Mouse (Mus musculus) midbrain, embryonic 14.5 days (tissue): ENCODE results near the gene Tnfrsf25. TPM values are rescaled to one million over a fixed set of nuclear protein-coding genes. Genes with fewer than 3 reads are reported as not detected.

Experiments
- ATAC-seq: fragments of 200-750 bp; cut with Nextera tagmentation; 2 replicates; pipeline ENCODE4 v1.8.0; 2017; ENCODE audit warnings: moderate number of reproducible peaks, moderate library complexity; ENCODE audit not compliant: low FRiP score, low TSS enrichment
- DNase-seq: peaks from one replicate; pipeline ENCODE4 v3.0.0-alpha.2; 2015
- H3K27ac ChIP-seq: fragments of 300-500 bp; sonication (generic); replicated peaks from 2 replicates; pipeline ENCODE4 v1.5.1; 2014; ENCODE audit warnings: mild to moderate bottlenecking, low read depth, low read length, moderate library complexity
- H3K27me3 ChIP-seq: fragments of 300-500 bp; sonication (generic); 2 replicates; pipeline ENCODE4 v1.6.1; 2014; ENCODE audit warnings: low read length, control low read depth, mixed read lengths; ENCODE audit not compliant: control insufficient read depth, insufficient read depth
- H3K36me3 ChIP-seq: fragments of 300-500 bp; sonication (generic); 2 replicates; pipeline ENCODE4 v1.6.1; 2014; ENCODE audit warnings: low read length, control low read depth; ENCODE audit not compliant: control insufficient read depth, insufficient read depth
- H3K4me1 ChIP-seq: fragments of 300-500 bp; sonication (generic); 2 replicates; pipeline ENCODE4 v1.6.1; 2014; ENCODE audit warnings: mild to moderate bottlenecking, antibody characterized with exemption, low read length, control low read depth; ENCODE audit not compliant: control insufficient read depth, insufficient read depth
- H3K4me2 ChIP-seq: fragments of 300-500 bp; sonication (generic); 2 replicates; pipeline ENCODE4 v1.6.1; 2014; ENCODE audit warnings: mild to moderate bottlenecking, low read length, moderate library complexity
- H3K4me3 ChIP-seq: fragments of 300-500 bp; sonication (generic); replicated peaks from 2 replicates; pipeline ENCODE4 v1.5.1; 2014; ENCODE audit warnings: low read depth, low read length
- H3K9ac ChIP-seq: fragments of 300-500 bp; sonication (generic); replicated peaks from 2 replicates; pipeline ENCODE4 v1.6.1; 2014; ENCODE audit warnings: mild to moderate bottlenecking, low read length, moderate library complexity
- H3K9me3 ChIP-seq: fragments of 300-500 bp; sonication (generic); 2 replicates; pipeline ENCODE4 v1.6.1; 2016; ENCODE audit warnings: low read length, control low read depth, mixed read lengths; ENCODE audit not compliant: control insufficient read depth
- WGBS: fragments of 180-500 bp; shearing (Covaris S2); extraction: QIAGEN DNeasy Blood & Tissue Kit; methylation state at CpG from one replicate; pipeline ENCODE4 v1.1.7; 2014; 5-methylcytosine and 5-hydroxymethylcytosine counted together
- polyA plus RNA-seq: library from polyadenylated mRNA; unstranded; fragments of >200 nt; fragmentation: Nextera tagmentation; extraction: Ambion mirVana; gene quantifications from 2 replicates; pipeline ENCODE4 v1.2.1, GENCODE M21; 2014

Gene Tnfrsf25
- polyA plus RNA-seq, 1 experiment from 2014 or later: 1.2 TPM

DNA sequence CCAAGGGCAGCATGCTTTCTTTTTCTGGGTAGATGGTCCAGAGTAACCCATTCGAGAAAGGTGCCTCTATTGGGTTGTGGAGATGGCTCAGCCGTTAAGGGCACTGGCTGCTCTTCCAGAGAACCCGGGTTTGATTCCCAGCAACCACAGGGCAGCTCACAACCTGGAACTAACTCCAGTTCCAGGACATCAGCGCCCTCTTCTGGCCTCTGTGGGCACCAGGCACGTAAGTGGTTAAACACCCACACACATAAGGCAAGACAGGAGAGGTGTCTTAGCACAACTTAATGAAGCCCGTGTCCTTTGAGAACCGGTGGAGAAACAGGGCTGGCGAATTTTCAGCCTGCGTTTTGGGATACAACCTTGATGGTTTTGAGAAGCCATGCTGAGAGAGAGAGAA, 41.2 kb upstream of the Tnfrsf25 start:
- DNase-seq: no peak
- Histone ChIP-seq H3K36me3 (no peaks in the 10 kb centered on the region), H3K4me2 (no peak overlapping the region), H3K27ac (no peak overlapping the region), H3K9ac (no peak overlapping the region), H3K27me3 (no peaks in the 10 kb centered on the region), H3K4me1 (peaks cover 6% of the 10 kb centered on the region), H3K4me3 (no peak overlapping the region), H3K9me3 (no peaks in the 10 kb centered on the region)
- 84% methylated on average over 9 of the region's 9 CpGs for WGBS
- no peak for ATAC-seq

DNA sequence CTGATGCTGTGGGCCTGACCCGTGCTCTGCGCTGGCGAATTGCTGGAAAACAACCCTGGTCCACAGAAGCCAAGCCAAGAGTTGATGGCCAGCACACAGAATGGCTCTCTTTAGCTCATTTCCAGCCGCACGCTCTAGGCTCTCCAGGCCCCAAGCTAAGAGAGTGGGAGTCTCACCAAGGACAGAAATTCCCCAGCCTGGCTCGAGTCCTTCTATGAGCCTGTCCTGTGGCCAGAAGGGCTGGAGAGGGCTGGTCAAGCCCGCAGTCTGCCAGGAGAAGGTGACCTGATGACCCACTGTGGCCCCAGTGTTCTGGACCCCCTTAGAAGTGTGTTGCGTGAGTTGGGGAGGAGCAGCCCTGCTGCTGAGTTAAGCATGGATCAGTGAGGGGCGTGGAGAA, 38.5 kb upstream of the Tnfrsf25 start:
- H3K4me1 ChIP-seq: peaks cover 6% of the 10 kb centered on the region
- no peak overlapping the region for H3K9ac ChIP-seq
- H3K4me3 ChIP-seq: no peak overlapping the region
- H3K36me3 ChIP-seq: no peaks in the 10 kb centered on the region
- ATAC-seq (no peak), DNase-seq (no peak)
- no peaks in the 10 kb centered on the region for H3K9me3 ChIP-seq
- H3K27me3 ChIP-seq: no peaks in the 10 kb centered on the region
- H3K27ac ChIP-seq: no peak overlapping the region
- no peak overlapping the region for H3K4me2 ChIP-seq
- 84% methylated on average over 9 of the region's 9 CpGs for WGBS

DNA sequence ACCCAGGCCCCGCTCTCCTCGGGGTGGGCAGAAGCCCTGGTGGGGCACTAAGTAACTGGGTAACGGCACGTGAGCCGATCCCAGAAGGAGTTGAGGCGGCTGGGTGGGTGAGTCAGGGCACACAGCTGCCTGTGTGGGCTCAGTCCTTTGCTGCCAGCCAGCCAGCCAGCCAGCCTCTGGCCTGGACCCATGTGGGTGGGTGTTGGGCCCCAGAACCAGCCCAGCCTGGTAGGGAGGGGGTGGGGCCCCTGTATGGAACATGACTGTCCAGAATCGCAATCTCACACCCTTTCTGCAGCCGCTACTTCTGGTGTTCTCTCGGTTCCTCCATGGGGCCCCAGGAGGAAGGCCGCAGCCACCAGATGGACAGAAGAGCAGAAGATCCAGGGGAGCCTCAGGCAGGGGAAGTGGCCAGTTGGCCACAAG, 37.6 kb upstream of the Tnfrsf25 start:
- no peaks in the 10 kb centered on the region for H3K36me3 ChIP-seq
- WGBS: 93% methylated on average over 10 of the region's 10 CpGs
- no peak overlapping the region for H3K4me2 ChIP-seq
- ATAC-seq (no peak), DNase-seq (no peak)
- H3K27ac ChIP-seq: no peak overlapping the region
- H3K9me3 ChIP-seq: no peaks in the 10 kb centered on the region
- no peak overlapping the region for H3K4me3 ChIP-seq
- H3K27me3 ChIP-seq: no peaks in the 10 kb centered on the region
- H3K9ac ChIP-seq: no peak overlapping the region
- H3K4me1 ChIP-seq: no peaks in the 10 kb centered on the region

DNA sequence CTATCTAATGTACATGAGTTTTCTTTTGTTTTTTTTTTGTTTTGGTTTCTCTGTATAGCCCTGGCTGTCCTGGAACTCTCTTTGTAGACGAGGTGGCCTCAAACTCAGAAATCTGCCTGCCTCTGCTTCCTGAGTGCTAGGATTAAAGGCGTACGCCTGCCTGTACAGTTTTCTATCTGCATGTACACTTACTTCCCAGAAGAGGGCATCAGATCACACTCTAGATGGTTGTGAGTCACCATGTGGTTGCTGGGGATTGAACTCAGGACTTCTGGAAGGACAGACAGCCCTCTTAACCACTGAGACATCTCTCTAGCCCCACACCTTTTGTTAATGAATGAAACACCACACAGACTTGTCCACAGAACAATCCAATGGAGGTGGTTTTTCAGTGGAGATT, 36.5 kb upstream of the Tnfrsf25 start:
- no peak overlapping the region for H3K9ac ChIP-seq
- no peak overlapping the region for H3K4me3 ChIP-seq
- no peaks in the 10 kb centered on the region for H3K9me3 ChIP-seq
- no peaks in the 10 kb centered on the region for H3K36me3 ChIP-seq
- no peaks in the 10 kb centered on the region for H3K27me3 ChIP-seq
- DNase-seq (no peak), ATAC-seq (no peak)
- H3K4me1 ChIP-seq: no peaks in the 10 kb centered on the region
- WGBS: 92% methylated on average over 3 of the region's 3 CpGs
- no peak overlapping the region for H3K27ac ChIP-seq
- no peak overlapping the region for H3K4me2 ChIP-seq

DNA sequence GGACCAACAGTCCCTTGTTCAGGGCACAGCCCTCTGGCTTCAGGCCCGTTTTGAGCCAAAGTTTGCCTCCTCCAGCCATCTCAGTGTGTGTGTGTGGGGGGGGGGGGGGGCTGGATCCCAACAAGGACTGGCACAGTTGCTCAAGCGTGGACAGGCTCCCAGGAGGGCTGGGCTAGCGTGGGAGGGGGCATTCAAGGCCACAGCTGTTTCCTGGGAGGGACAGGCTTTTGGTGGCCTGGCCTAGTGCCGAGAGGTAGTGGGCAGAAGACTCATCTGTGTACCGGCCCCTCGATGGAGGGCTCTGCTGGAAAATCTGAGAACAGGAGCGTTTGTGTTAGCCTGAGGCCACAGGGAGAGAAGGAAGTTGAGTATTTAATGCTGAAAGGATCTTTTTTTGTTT, 35.8 kb upstream of the Tnfrsf25 start:
- Histone ChIP-seq H3K36me3 (no peaks in the 10 kb centered on the region), H3K4me2 (no peak overlapping the region), H3K27me3 (no peaks in the 10 kb centered on the region; the same call in 1 of the 2 replicates), H3K4me3 (no peak overlapping the region), H3K9me3 (no peaks in the 10 kb centered on the region), H3K27ac (no peak overlapping the region), H3K9ac (no peak overlapping the region), H3K4me1 (no peaks in the 10 kb centered on the region)
- WGBS: 62% methylated on average over 7 of the region's 7 CpGs
- ATAC-seq (no peak), DNase-seq (no peak)

DNA sequence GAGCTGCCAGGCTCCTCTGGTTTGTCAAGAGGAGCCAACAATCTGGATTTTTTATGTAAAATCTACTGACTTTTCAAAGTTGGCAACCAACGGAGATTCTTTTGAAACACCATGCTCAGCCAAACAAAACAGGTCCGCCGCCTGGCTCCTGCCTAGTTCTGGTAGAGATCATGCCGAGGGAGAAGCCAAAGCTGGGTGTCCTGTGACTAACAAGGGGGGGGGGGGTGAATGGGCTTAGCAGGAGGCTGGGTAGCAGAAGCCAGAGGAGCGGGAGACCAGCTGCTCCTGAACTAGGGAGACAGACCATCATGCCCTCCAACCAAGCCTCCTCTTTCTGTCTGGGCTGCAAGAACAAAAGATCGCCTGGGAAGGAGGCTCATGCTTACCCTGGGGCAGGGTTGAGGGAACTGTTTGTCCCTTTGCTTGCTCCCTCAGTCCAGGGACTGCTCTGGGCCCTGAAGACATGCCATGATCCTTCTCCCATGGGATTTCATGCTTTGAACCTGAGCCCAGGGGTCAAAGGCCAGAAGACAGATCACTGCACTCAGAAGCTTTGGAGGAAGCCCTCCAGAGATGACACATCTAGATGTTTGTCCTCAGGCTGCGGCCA, 32.0 kb upstream of the Tnfrsf25 start:
- no peak overlapping the region for H3K4me3 ChIP-seq
- H3K9ac ChIP-seq: no peak overlapping the region
- DNase-seq (no peak), ATAC-seq (no peak)
- 66% methylated on average over 7 of the region's 7 CpGs for WGBS
- H3K36me3 ChIP-seq: no peaks in the 10 kb centered on the region
- peaks cover 16% of the 10 kb centered on the region for H3K4me1 ChIP-seq
- no peak overlapping the region for H3K4me2 ChIP-seq
- no peak overlapping the region for H3K27ac ChIP-seq
- H3K27me3 ChIP-seq: no peaks in the 10 kb centered on the region; the same call in 1 of the 2 replicates
- no peaks in the 10 kb centered on the region for H3K9me3 ChIP-seq

DNA sequence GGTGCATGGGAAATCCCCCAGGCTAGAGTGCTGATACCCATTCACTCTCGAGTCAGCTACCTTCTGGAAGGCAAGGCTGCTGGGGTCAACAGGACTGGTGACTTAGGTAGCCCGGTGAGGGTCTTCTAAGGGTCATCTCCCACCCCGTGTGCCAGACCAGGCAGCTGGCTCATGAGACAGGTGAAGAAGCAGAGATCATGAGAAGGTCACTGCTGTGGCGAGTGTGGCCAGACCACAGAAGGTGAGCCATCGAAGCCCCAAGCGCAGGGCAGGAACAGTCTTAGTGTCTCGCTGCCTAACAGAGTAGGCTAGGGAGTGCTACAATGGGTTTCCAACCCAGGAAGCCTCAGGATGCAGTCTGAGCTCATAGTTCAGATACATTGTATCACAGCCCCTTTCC, 31.1 kb upstream of the Tnfrsf25 start:
- Histone ChIP-seq H3K4me1 (peaks cover 16% of the 10 kb centered on the region), H3K27ac (no peak overlapping the region), H3K9me3 (no peaks in the 10 kb centered on the region), H3K4me2 (no peak overlapping the region), H3K9ac (no peak overlapping the region), H3K27me3 (no peaks in the 10 kb centered on the region; the same call in 1 of the 2 replicates), H3K4me3 (no peak overlapping the region), H3K36me3 (no peaks in the 10 kb centered on the region)
- WGBS: 93% methylated on average over 7 of the region's 7 CpGs
- ATAC-seq (no peak), DNase-seq (no peak)

DNA sequence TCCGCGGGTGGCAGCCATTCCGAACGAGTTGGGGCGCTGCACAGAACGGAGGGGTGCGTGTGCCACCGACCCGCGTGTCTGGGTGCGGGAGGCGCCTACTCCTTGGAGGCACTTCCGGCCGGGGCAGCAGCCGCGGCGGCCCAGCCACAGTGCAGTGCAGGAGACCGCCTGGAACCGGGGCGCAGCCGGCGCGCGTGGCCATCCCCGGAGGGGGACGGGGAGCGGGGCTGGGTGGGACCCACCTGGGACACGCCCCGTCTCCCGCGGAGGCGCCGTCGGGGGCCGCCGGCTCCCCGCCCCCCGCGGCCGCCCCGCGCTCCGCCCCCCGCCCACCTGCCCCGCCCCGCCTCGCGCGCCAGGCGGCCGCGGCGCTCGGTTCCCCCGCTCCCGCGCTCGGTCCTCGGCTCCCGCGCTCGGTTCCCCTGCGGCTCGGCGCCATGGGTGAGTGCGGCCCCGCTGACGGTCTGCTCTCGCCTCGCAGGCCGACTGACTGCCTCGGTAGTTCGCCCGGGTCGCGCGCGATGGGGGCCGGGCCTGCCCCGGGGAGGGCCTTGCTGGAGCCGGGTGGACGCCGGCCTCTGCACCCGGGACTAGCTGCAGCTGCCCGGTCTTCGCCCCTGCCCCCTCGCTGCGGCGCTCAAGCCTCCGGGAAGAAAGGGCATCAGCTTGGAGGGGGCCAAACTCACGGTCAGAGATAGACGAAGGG, 29.1 kb upstream of the Tnfrsf25 start:
- WGBS: under 1% methylated on average over 90 of the region's 92 CpGs
- peak; percentile 74 for DNase-seq

More for the DNA sequence above, 29.1 kb upstream of the Tnfrsf25 start:
- H3K9me3 ChIP-seq: no peaks in the 10 kb centered on the region
- peaks cover 16% of the 10 kb centered on the region for H3K4me1 ChIP-seq
- peak overlapping the region; percentile 68 for H3K9ac ChIP-seq
- H3K36me3 ChIP-seq: no peaks in the 10 kb centered on the region
- peak overlapping the region; percentile 26 for H3K27ac ChIP-seq
- peak overlapping the region; percentile 90 for H3K4me2 ChIP-seq
- peak overlapping the region; percentile 62 for H3K4me3 ChIP-seq
- no peaks in the 10 kb centered on the region; the same call in 1 of the 2 replicates for H3K27me3 ChIP-seq
- ATAC-seq: peak; percentile 60
